8 mouse cellular contexts compared by ENCODE assay signal in the genomic region with DNA sequence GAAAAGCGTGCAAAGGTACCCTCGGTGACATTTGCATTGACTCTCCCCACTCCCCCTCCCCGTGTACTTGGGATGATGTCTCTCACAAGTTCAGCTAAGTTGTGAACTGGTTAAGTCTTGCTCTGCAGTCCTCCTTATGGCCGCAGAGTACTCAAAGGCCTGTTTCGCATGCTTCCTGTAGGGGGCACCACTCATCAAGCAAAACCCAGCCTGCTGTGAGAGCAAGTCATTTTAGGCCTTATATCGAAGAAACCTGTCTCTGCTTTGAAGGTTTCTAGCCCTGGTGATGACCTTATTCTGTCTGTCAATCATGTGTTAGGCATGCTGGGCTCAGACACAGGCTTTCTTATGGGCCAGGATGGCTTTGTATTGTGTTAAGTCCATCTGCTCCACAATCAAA.
DNase-seq lines count a peak whose midpoint lies in the region; TF ChIP-seq lines count a peak whose summit lies in the region.

No protein-coding gene starts in this region.

- no peaks in the 10 kb centered on the region for H3K4me1 ChIP-seq in heart, adult 2 months (ENCODE audit: control insufficient read depth, insufficient read depth, low read length)

- peak; percentile 67 for TF ChIP-seq CTCF in heart, adult 2 months (IDR thresholded peaks at IDR 0.05)

- H3K27me3 ChIP-seq in heart, adult 2 months (ENCODE audit: control insufficient read depth, insufficient read depth, low read length): no peaks in the 10 kb centered on the region

- no peak for DNase-seq in heart, adult 2 months
- DNase-seq in heart, adult 9 months (ENCODE audit: low spot score in 2 of 2): no peak
- DNase-seq in 416B (ENCODE audit: low read depth) (peak; percentile 46), NIH3T3 (ENCODE audit: low read depth) (peak; percentile 69)
- peak; percentile 28 to 49 for DNase-seq in lung, adult 18-20 months
- DNase-seq in thymus, postnatal 4 days: peak; percentile 51
- DNase-seq in gastrocnemius, postnatal 10 days: no peak
- no peak for DNase-seq in layer of hippocampus, postnatal 14 days (ENCODE audit: low spot score in 2 of 2)

- intact Hi-C loops in heart, adult 2 months (cut with DNase I): loop anchor here (2.0 to 5.0 kb wide), 3 partner anchors 29 to 295 kb away; no protein-coding TSS in a partner anchor

- WGBS in heart, adult 2 months: 41% methylated on average over 6 of the region's 6 CpGs

- H3K27ac ChIP-seq in heart, adult 2 months: no peak overlapping the region

- no peaks in the 10 kb centered on the region for H3K79me2 ChIP-seq in heart, adult 2 months (replicated peaks; ENCODE audit: control insufficient read depth, insufficient read depth, low read length)

- no peaks in the 10 kb centered on the region for H3K36me3 ChIP-seq in heart, adult 2 months (ENCODE audit: control insufficient read depth, insufficient read depth, low read length)

- TF ChIP-seq EP300 in heart, adult 2 months (IDR thresholded peaks at IDR 0.05; ENCODE audit: insufficient read depth, low read depth, low read length): no peak

- no peak for TF ChIP-seq POLR2A in heart, adult 2 months (IDR thresholded peaks at IDR 0.05; ENCODE audit: insufficient read depth, low read depth, low read length)

- H3K4me3 ChIP-seq in heart, adult 2 months: no peak overlapping the region

- no peak overlapping the region for H3K9ac ChIP-seq in heart, adult 2 months (ENCODE audit: low read depth, low read length)

Comparison
In these comparisons a context has a peak if more than half of its experiments do, and no peak if none do; other contexts are left out.
1. DNase-seq: peak in 416B (single experiment), NIH3T3 (single experiment), lung, adult 18-20 months (2 of 2) and thymus, postnatal 4 days (single experiment); none in heart, adult 2 months (0 of 2), heart, adult 9 months (0 of 2), gastrocnemius, postnatal 10 days (single experiment) and layer of hippocampus, postnatal 14 days (0 of 2).